Mouse (Mus musculus) lung, postnatal 0 days (tissue): ENCODE measurements around the gene Ptpre.

Experiments used
- CTCF ChIP-seq: IDR thresholded peaks from 2 replicates; pipeline ENCODE4 v1.5.1; 2016; ENCODE audit warnings: antibody characterized with exemption, mild to moderate bottlenecking
- EP300 ChIP-seq: IDR thresholded peaks from 2 replicates; pipeline ENCODE4 v1.6.1; 2016; ENCODE audit warnings: antibody characterized with exemption, mild to moderate bottlenecking, control low read depth

DNA sequence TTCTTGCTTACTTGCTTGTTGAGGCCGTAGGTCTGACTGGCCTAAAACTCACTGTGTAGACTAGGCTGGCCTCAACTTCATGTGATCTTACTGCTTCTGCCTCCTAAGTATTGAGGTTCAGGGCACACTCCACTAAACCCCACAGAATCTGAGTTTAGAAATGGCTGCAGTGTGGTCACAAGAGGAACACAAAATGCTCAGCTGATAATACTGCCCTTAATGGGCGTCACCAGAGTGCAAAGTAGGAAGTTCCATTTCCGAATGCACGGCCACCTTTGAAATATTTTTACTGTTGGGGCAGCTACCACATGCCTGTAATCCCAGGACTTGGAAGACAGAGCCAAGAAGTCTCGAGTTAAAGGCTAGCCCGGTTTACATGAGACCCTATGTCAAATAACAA is 65.0 kb downstream of the Ptpre start:
- TF ChIP-seq CTCF (no peak), EP300 (no peak)
